Mouse (Mus musculus) kidney, postnatal 36 days (tissue): ENCODE results near the gene Vmp1.

Experiments used
- DNase-seq, 2 experiments: peaks; one replicate each; pipeline ENCODE4 v3.0.0; 2021 to 2022; ENCODE audit warnings: mixed read lengths in 2 of 2

Gene Vmp1

DNA sequence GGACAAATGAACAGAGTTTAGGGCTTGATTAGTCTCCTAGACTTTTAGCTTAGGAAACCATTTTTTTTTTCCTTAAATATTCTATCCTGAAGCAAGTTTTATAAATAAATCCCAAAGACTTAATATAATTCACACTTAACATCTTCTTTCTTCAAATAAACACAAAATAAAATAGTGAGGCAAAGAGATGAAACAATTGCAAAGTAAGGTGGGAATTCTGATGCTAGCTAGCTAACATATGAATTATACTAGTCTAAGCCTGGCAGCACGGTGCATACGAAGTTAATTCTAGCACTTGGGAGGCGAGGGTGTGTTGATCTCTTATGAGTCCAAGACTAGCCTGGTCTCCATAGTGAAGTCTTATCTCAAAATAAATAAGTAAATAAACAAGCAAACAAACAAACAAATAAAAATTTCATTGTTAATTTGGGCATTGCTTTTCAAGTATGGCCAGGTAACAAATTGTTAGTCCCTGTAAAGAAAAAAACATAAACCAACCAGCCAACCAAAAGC, 100.3 kb downstream of the Vmp1 start:
- DNase-seq = no peak

DNA sequence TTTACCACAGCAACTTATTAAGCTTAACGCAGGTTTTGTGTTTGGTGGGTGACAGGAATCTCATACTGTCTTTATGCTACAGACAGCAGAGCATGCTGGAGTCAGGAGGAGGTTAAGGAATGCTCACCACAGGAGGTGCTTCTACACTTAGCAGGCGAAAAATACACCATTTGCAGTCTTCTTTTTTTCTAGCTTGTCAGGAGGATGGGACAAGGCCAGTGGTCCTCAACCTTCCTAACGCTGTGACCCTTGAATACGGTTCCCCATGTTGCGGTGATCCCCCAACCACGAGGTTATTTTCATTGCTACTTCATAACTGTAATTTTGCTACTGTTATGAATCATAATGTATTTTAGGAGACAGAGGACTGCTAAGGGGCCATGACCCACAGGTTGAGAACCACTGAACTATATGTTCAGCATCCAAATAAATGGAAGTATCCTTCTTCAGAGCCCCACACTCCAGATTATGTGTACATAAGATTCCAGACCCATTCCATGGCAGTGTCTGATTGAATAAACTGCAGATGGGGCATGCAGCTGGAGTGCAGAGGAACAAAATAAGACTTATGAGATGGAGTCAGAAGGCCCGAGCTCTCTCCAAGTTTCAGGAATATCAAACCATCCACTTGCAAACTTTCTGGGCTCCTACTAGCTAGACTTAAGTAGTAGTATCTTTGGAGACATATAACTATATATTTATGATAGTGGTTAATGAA, 100.9 kb downstream of the Vmp1 start:
- no peak for DNase-seq

DNA sequence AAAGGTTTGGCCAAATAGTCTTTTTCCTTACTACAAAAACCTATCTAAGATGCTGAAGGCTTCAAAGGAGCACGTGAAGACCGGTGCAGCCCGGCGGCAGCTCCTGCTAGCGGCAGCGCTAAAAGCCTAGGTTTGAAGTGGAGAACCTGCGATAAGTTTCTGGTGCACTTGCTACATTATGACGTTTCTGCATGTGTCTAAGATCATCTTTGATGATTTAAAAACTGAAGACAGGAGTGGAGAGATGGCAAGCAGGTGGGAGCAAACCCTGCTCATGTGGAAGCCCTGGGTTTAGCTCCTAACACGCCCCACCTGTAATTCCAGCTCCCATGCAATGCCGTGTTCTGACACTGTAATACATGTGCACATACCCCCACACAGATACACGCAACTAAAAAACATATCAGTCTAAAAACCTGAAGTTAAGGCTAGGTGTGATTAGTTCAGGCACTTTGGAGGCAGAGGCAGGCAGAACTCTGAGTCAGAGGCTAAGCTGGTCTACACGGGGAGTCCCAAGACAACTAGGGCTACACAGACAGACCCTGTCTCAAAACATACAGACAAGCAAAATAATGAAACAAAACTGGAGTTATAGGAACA, 101.6 kb downstream of the Vmp1 start:
- DNase-seq = no peak

DNA sequence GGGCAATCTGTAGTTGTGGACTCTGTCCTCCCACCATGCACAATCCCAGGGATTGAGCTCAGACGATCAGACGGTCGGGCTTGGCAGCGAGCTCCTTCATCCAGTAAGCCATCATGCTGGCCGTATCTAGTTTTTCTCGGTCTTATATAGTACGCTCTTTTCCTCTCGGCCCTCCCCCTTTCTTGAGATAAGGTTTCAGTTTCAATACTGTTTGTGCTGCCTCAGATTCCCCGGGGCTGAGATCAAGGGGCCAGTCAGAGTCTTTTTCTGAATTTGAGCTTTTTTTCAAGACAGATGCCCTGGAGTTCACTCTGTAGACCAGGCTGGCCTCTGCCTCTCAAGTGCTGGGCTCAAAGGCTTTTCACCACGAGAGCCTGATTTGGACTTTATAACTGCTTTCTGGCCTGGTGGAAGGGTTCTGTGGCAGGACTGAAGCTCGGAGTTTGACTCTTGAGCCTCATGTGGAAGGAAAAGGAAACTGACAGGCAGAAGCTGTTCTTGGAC, 102.3 kb downstream of the Vmp1 start:
- peak; percentile 72 to 80 for DNase-seq

DNA sequence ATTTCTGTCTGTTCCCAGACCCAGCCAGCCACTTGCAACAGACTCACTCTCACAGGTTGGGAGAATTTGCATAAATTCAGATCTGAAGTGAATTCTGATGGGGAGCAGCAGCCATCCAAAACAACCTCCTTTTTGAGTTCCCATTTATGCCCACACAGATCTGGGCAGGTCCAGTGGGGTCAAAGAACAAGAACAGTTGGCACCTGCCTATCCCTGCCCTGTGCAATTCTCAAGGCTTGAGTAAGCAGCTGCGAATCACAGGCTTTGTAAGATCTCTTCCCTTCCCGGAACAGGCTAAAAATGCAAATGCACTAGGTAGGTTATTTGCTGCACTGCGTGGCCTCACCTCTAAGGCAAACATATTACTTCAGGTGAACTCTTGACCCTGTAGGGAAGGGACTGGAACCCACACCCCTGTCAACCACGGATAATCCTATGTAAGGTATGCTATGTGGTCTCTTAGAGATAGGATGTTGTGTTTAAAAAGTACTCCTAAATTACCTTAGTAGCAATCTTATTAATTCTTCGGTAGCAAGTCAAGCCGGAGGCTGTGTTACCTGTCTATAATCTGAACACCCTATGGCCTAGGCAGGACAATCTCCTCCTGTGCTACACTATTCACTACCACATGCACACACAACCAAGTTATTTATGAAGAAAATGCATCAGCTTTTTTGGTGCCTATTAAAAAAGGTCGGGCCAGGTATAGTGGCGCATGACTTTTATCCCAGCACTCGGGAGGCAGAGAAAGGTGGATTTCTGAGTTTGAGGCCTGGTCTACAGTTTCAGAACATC, 103.1 kb downstream of the Vmp1 start:
- DNase-seq = peak; percentile 73 to 87

DNA sequence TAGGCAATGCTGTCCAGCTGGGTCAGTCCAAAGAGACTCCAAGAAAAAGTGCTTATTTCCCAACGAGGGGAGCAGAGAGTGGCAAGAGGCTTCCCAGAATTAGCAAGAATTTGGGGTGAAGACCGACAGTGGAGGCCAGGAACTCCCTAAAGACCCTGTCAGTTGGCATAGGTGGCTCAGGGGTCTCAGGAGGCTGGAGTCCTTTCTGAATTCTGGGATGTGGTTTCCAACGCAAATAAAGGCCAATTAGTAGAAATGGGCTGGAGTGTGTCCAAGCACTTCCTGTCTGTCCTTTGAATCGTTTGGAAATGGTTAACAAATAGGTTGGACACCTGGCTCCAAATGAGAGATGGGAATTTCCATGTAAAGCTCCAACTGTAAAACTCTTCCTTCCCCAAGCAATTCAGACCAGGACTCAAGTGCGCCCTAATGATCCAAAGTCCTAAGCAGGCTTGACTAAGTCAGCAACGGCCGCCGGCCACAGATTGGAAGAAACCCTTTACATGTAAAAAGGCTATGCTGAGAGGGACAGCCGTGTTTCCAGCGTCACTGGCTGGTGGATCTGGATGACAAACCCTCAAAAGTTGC, 103.8 kb downstream of the Vmp1 start:
- peak; percentile 63 to 73 for DNase-seq

DNA sequence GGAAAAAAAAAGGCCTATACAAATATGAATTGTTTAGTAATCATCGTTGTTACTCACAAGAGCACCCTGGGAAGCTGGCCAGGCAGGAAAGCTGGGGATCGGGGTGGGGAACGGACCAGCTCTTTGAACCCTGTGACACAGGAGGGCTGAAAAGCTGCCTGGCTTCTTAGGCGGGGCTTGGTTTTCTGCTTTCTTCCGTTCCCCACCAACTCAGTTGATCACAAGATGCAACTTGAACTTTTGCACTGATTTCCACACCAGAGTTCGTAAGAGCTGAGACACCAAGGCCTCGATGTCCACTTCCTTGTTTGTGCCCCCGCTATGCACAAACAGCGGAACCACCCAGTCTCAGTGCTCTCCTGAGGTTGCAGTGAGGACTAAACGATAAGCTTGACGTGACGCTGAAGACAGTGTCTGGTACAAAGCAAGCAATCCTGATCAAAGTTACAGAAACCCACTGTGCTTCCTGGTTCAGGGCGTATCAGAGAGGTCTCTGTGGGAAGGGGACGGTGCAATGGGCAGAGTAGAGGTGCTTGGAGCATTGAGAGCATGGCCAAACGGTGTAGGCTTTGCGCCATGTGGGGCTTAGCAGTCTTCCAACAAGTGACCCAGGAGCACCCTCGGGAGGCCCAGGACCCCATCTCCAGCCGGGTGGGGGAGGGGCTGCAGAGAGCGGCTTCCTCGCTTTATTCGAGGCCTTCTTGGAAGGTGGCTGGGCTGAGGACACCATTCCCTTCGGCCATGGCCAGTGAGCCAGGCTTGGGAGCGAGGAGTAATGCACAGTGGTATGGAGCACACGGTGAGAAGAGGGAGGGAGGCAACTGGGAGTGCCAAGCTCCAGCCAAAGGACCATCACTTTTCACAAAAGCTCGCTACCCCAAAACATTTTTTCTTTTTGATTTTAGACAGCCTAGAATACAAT, 104.6 kb downstream of the Vmp1 start:
- DNase-seq = peak; percentile 85 to 88

DNA sequence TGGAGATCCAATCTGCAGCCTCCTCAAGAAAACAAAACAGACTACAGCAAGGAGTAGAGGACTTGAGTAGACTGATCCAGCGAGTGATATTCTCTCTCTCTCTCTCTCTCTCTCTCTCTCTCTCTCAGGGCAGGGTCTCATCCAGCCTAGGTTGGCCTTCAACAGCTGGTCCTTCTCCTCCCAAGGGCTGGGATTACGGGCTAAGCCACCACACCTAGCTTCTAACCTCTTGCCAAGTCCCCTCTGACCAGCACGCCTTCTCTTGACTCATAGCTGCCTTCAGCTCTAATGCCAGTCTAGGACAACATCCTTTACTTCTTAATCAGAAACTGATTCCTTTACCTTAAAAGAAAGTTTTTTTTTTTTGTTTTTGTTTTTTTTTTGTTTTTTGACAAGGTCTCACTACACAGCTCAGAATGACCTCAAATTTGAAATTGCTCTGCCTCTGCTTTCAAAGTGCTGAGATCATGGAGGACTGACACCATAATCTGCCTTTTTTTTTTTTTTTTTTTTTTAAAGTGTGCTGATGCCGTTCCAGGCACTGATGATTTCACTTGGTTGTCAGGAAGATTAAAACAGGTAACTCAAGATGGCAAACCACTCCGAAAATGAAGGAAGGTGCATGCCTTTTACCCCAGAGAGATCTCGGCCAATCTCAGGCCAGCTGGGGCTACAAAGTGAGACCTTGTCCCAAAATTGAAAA, 105.4 kb downstream of the Vmp1 start:
- DNase-seq = no peak

DNA sequence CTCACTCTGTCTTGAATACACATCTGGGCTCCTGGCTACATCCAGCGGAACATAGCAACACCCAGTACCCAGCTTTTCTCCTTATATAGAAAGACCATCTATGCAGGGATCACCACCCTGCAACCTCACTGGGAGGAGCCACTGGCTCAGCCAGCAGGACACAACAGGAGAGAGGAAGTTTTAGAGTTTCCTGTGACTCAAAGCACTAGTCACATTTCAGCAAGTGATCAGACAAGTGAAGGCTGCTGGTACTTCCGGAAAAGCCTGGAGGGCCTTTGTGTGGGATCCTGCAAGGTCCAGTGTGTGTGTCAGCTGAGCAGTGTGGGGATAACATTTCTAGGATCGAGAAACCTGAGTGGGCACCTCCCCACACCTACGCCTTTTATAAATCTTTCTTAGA, 106.4 kb downstream of the Vmp1 start:
- peak in 1 of 2 experiments; percentile 65 for DNase-seq

DNA sequence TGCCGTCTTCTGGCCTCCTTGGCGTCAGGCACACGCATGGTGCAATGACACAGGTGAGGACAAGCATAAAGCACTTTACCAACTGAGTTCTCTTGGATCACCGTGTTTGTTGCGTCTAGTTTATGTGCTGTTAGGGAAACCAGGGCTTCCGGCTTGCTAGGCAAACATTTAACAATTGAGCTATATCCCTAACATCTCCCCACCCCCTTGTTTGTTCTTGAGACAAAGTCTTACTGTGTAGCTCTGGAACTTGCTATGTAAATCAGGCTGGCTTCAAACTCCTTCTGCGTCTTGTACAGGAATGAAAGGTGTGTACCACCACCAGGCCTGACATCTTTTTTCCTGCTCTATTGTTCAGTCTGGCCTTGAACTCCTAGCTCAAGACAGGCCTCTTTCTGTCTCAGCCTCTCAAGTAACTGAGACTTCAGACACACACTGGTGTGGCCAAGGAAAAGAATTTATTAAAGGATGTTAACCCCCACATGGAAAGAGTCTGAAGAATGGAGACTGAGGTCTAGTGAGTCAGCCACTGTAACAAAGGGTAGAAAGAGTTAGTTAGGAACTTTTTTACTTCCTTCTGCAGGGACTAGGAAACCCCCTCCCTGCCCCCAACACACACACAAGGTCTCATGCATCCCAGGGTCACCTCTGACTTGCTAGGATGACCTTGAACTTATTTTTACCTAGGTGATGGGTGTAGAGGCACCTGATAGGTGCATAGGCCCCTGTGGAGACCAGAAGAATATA, 107.8 kb downstream of the Vmp1 start:
- DNase-seq = no peak

DNA sequence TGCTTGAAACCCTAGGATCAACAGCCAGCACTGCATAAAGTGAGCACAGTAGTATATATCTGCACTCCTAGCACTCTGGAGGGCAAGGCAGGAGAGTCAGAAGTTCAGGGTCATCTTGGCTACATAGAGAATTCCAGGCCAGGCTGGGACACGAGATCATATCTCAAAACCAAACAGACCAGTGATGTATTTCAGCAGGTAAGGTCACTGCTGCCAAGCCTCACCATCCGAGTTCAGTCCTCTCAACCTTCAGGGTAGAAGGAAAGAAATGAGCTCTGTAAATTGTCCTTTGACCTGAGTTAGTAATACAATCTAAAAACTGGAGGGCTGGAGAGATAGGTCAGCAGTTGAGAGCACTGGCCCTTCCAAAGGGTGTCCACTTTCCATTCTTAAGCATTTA, 109.2 kb downstream of the Vmp1 start:
- no peak for DNase-seq

DNA sequence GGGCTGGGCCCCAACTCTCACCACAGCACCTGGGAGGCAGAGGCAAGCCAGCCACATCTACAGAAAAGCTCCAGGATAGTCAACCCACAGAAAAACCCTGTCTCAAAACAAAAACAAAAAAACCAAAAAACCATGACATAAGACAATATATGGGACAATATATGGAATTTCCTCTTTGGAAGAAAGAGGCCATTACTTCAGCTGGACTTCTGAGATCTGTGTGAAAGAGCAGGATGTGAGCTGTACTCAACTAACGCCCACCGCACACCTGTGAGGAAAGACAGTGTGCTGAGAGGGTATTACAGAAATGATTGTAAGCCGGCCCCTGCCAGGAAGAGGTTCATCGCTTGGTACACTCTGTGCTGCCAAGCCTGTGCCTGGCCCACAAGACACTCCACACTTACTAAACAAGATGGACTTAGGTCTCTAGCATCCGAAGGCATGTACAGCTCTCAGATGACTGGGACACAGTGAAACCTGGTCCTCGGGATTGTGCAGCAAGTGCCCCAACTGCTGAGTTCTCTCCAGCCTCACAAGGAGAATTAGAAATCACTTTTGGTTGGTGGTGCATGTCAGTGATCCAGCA, 109.9 kb downstream of the Vmp1 start:
- peak; percentile 72 to 86 for DNase-seq

DNA sequence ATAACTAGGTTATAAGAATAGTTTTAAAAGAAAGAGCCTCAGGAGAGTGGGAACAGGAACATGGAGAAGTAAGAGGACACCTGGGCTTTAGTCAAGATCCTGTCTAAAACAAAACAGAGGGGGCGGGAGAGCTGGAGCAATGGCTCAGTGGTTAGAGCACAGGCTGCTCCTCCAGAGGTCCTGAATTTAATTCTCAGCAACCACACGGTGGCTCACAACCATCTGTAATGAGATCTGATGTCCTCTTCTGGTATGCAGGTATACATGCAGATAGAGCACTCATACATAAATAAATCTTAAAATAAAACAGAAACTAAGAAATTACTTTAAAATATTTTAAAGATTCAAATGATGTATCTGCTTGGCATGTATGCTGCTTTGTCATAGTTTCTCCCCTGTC, 111.0 kb downstream of the Vmp1 start:
- DNase-seq = no peak

DNA sequence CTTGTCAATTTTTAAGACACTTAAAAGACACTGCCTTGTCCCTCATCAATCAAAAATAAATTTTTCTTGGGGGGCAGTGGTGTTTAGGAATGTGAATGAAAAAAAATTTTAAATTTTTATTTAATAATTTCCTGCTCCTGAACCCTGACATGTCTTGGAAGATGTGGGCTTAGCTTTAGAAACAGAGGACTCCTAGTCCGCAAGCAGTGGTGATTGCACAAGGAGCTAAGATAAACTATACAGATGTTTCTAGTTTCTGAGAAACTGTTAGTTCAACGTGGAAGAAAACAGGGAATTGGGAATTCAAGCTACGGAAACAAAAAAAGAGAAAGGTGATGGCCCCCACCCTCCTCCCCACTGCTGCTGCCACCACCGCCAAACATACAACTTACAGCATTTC, 111.8 kb downstream of the Vmp1 start:
- no peak for DNase-seq

DNA sequence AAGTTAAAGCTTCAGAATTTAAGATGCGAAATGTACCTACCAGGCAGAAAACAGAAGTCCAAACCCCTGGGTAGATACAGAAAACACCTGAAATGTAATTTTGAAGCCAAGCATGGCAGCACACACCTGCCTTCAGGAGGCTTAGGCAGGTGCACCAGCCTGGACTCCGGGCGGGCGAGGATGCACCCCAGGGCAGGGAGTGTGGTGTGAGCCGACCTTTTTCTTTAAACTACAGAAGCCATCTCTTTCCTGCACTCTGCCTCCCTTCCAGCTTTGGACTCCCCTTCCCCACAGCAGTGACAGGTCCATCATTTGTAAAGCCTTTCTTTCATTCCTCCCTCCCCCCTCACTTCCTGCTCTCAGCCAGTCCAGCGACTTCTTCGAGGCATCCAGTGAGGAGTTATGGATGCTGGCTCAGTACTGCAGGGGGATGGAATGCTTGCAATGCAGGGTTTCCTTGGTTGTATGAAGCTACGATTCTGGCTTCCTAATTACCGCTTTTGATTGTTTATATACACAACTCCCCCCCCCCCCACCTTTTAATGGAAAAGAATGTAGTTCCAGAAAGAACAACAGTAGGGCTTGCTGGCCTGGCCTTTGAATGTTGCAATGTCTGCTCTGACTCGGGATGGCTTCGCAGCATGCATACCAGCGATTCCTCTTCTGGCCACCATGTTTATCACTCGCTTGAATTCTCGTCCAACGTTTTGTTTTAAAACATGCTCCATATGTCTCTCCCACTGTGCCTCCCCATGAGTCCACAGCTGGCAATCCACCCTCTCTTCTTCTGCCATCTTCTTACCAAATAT, 112.4 kb downstream of the Vmp1 start:
- DNase-seq = no peak

DNA sequence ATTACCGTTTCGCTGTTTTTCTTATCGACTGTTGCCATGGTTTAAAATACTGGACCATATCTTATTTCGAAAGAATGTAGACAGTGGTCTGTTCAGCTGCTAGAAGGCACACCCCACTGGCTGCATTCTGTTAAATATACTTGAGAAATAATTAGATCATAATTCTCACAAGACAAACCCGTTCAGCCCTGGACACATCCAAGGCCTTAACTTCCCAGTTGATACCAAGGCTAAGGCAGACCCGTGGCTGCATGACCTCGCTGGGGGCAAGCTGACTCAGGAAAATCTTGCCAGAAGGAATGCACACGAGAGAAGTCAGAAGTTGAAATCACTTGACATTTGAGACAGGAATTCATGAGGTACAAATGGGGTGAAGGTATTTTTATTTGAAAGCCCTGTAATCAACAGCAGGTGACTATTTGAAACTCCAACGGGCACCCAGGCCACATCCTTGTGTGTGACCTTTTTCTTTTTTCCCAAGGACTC, 113.3 kb downstream of the Vmp1 start:
- peak in 1 of 2 experiments; percentile 61 for DNase-seq

DNA sequence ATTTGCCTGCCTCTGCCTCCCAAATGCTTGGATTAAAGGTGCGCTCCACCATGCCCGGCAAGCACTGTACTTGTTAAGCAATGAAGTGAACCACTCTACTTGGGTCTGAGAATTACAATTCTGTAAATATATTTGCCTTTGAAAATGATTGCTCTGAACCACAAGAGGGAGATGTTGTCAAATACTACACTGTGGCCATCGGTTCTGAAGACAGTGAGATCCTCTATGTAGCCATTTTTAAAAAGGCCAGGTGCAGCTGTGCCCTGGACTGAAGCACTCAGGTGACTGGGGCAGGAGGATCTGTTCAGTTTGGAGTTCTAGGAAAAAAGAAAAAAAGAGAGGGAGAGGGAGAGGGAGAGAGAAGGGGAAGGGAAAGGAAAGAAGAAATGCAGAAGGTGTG, 115.2 kb downstream of the Vmp1 start:
- no peak for DNase-seq

DNA sequence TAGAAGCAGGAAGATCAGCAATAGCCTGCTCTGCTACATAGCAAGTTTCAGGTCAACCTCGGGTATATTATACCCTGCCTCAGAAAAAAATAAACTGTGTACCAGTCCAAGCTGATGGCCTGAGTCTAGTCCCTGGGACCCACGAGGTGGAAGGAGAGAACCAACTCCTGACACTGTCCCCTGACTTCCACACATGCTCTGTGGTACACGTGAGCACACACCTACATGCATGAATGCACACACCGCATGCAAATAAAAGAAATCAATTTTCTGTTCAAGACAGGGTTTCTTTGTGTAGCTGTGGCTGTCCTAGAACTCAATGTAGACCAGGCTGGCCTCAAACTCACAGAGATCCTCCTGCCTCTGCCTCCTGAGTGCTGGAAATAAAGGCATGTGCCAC, 125.4 kb downstream of the Vmp1 start:
- no peak for DNase-seq

DNA sequence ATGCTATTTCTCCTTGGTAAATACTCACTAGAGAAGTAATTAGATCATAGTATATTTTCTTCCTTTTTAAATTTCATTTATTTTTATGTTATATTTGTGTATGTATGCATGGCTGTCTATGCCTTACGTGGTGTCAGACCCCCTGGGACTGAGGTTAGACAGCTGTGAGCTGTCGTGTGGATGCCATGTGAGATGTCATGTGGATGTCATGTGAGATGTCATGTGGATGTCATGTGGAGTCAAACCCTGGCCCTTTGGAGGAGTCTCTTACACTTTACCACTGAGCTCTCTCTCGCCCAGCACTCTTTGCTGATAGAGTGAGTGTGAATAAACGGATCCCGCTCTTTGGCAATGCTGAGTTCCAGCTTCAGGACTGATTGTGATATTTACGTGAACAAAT, 130.1 kb downstream of the Vmp1 start:
- no peak for DNase-seq
